Mouse (Mus musculus): ENCODE measurements around the gene Hdac9.

DNA sequence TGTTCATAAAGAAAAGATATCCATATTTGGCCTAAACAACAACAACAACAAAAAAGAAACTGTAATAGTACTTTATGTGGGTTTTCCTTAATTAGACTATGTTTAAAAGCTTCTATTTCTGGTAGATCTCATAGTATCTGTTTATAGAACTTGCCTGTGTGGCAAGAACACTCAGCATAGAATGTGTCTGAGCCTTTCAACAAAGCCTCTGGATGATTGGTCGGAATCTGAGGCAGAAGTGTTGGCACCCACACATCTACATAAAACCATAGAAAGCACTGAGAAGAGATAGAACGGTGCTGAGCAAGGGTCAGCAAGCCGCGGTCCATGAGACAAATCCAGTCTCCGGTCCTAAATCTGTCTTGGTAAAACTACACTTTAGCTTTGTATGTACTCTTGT, 464.3 kb downstream of the Hdac9 start:
- no peak for TF ChIP-seq GATA1 (IDR thresholded peaks at IDR 0.05; ENCODE audit: borderline replicate concordance, low read length)
- TF ChIP-seq FLI1 (IDR thresholded peaks at IDR 0.05; ENCODE audit: low read length): no peak
